Mouse (Mus musculus) adrenal gland, postnatal 36 days (tissue): Measurements from ENCODE around the gene Syt16. TPM values are rescaled to one million over a fixed set of nuclear protein-coding genes. Genes with fewer than 3 reads are reported as not detected.

ENCODE experiments used
- DNase-seq, 2 experiments: peaks; one replicate each; pipeline ENCODE4 v3.0.0; 2021; ENCODE audit warnings: mixed read lengths in 1 of 2
- long read RNA-seq, 2 experiments: library from polyadenylated mRNA; stranded (forward); transcript quantifications; one replicate each; pipeline ENCODE4 v2.0.0; 2021; ENCODE audit warnings: borderline sequencing depth in 2 of 2
- total RNA-seq, 2 experiments: library from RNA; stranded (reverse); gene quantifications; 2 replicates each; pipeline ENCODE4 v1.2.3; 2021

Syt16 gene
- under 1 TPM; 0.16 to 0.66 TPM for total RNA-seq
- long read RNA-seq, experiment 1: 0 reads
- long read RNA-seq, experiment 2: 0 reads

- no peak for DNase-seq
Observed at GRCm38 (mm10) chr12:73997297-73998127, at the start of gene Syt16. Gene Syt16 (plus strand): TSS chr12:73997661.

DNA sequence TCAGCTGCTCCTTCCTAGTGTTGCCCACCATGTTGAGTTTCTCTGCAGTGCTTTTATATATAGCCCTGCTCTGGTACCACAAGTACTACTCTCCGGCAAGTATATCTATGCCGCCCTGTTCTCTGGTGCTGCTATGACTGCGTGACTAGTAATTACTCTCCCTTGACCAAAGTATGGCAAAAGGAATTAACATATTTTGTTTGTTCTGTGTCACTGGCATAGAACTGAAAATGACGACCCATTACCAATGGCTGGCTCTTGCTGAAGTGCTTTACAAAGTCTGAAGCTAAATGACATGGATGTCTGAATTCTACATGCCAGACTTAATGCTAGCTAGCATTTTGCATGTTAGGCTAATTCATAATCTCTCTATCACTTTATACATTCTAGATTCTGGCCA lies 49.0 kb upstream of the Syt16 start:
- no peak for DNase-seq

DNA sequence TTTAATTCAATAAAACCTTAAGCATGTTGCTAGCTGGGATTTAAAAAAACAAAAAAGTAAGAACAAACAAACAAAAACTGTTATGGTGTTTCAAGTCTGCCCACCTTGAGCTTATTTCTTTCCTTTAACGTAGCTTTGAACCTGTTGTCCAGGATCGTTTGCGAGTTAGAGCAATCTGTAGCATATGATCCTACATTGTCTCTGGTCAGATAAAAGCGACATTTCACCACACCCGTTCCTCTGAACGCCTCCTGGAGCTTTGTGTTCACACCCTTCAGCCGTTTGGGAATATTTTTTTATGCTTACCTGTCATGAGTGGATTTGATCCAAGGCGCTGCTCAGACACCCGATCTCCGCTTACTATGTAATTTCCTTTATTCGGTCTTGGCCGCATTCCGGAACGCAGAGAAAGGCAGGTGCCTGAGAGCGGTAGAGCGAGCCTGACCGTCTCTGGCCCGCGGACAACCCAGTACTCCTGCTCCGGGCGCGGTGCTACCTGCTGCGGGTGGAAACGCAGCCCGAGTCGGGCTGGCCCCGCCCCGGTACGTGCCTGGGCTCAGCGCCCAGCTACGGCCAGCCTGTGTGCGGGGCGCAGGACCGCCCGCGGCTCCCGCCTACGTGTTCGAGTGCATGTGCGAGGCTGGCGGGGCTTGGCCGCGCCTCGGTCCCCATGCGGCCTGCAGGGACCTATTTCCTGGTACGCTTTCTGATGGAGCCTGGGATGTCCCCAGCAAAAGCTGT lies 48.0 kb upstream of the Syt16 start:
- DNase-seq: peak; percentile 37 to 64

DNA sequence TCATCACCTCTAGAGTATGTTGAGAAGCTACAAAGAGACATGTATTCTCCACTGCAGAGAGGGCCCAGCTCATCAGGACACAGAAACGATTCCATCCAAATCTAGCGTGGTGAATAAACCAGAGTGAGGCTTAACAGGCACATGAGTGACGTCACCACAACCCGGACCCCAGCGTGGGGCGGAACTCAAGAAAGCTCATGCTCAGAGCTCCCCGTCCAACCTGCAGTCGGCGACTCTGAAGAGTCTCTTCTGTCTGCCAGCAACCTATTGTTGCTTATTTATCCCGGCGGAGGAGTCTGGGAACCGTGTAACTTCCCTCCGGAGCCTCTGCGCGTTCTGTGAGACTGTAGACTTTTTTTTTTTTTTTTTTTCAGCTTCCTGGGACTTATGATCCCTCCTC lies 44.6 kb upstream of the Syt16 start:
- DNase-seq: peak; percentile 29 to 35

- no peak for DNase-seq
Observed at GRCm38 (mm10) chr12:73953420-73954186, 43.9 kb upstream of the Syt16 start.

GRCm38 (mm10) chr12:73954785-73955184 lies 42.7 kb upstream of the Syt16 start:
- no peak for DNase-seq

GRCm38 (mm10) chr12:73957676-73958075 lies 39.8 kb upstream of the Syt16 start:
- DNase-seq: no peak

DNA sequence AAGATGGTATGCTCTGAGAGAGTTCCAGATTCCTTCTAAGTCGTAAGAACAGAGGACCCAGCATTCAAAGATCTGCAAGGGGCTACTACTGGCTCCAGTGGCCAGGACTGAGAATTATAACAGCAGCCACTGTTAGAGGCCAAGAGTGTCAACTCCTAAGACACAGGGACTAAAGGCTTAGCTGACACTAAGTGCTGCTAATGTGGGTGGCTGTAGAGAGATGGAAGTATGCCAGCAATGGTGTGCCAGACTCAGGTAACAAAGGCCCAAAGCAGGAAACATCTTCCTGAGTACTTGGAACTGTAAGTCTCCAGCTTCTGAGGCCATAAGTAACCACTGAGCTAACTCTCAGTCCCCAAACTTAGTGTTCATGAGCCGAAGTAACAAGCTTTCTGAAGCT lies 38.6 kb upstream of the Syt16 start:
- no peak for DNase-seq

- DNase-seq: peak; percentile 96 to 97
Observed at GRCm38 (mm10) chr12:73964291-73965281, 32.9 kb upstream of the Syt16 start, which contains the start of gene Snapc1. Gene Snapc1 (plus strand): TSS chr12:73964481.

GRCm38 (mm10) chr12:73969142-73969541 lies 28.3 kb upstream of the Syt16 start:
- DNase-seq: no peak

GRCm38 (mm10) chr12:73974584-73974983 lies 22.9 kb upstream of the Syt16 start:
- no peak for DNase-seq

DNA sequence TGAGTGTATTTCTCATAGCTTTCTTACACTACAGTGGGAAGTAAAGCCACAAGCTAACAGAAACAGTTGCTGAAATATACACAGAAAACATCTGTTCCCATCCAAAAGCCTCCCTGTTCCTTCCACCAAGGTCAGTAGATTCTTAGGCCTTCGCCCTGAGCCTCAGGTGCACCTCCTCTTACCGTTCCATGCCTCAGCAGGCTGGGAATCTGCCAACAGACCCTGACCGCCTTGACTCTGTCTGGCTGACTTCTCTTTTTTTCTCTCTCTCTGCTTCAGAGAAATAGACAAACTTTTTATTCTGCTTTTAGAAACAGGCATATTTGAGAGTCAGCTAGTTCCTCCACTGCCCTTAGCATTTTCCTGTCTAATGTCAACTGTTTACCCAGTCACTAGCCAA lies 19.3 kb upstream of the Syt16 start:
- DNase-seq: no peak

GRCm38 (mm10) chr12:73979667-73980066 lies 17.8 kb upstream of the Syt16 start:
- DNase-seq: no peak

DNA sequence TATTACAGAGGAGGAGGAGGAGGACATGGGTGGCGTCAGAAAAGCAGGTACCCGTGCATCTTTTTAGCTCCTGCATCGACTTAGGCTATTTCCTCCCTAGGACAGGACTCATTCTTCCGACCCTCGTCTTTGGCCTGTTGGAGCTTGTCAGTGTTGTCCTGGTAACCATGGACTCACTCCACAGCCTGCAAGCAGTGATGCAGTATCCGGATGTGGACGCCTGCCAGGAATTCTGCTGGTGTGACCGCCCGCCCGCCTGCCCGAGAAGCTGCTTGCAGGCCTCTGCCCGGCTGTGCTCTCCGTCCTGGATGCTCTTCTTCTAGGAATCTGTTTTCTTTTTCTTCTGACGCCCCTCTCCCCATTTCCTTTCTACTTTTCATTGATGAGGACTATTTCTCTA lies 14.9 kb upstream of the Syt16 start:
- peak; percentile 57 to 59 for DNase-seq

DNA sequence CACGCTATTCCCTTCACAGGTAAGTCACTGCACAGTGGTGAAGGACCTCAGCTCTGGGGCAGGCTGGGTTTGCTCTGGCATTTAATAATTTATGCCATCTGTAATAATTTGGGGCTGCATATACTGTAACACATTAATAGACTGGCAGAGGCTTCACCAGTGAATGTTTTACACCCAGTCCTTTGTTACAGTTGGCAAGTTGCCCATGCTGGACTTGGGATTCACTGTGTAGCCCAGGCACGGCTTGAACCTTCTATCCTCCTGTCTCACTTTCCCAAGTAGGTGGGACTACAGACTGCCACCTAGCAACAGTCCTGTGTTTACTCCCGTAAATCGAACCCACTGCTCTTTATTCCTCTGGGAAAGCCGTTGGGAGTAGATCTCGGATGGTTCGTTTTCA lies 11.2 kb upstream of the Syt16 start:
- DNase-seq: no peak

GRCm38 (mm10) chr12:73988393-73989008 lies 9.0 kb upstream of the Syt16 start:
- DNase-seq: no peak

GRCm38 (mm10) chr12:73989594-73989993 lies 7.9 kb upstream of the Syt16 start:
- DNase-seq: peak; percentile 49 to 61

DNA sequence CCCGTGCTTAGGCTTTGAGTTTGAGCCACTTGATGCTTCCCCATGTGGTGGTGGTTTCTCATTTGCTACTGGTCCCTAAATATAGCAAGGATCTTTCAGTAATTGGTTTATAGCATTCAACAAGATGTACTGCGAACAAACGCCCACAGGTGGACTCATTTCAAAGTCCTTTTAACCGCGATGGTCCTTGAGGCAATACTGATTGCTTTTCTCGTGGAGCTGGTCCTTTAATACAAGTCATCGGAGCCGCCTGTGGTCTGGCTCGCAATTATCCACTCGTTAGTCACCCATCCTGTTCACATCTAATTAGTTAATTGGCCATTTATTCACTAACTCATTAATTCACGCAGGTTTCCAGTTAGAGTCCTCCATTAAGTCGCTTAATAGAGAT lies 560 bp upstream of the Syt16 start:
- DNase-seq: no peak

GRCm38 (mm10) chr12:73998128-73998456 lies 631 bp downstream of the Syt16 start:
- no peak for DNase-seq

GRCm38 (mm10) chr12:74002449-74002848 lies 5.0 kb downstream of the Syt16 start:
- no peak for DNase-seq

GRCm38 (mm10) chr12:74009448-74009911 lies 12.0 kb downstream of the Syt16 start:
- DNase-seq: peak; percentile 18 to 36
